Mouse (Mus musculus) kidney, embryonic 16.5 days (tissue): ENCODE results near the gene Sox15. TPM values are rescaled to one million over a fixed set of nuclear protein-coding genes. Genes with fewer than 3 reads are reported as not detected.

Source experiments
- ATAC-seq: fragments of 200-750 bp; cut with Nextera tagmentation; 2 replicates; pipeline ENCODE4 v1.8.0; 2017; ENCODE audit warnings: moderate TSS enrichment; ENCODE audit not compliant: low FRiP score, low TSS enrichment
- H3K27ac ChIP-seq: fragments of 300-500 bp; sonication (generic); 2 replicates; pipeline ENCODE4 v1.5.1; 2014; ENCODE audit warnings: low read length
- H3K27me3 ChIP-seq: fragments of 300-500 bp; sonication (generic); 2 replicates; pipeline ENCODE4 v1.6.1; 2014; ENCODE audit warnings: low read length, control low read depth, mixed read lengths; ENCODE audit not compliant: insufficient read depth
- H3K36me3 ChIP-seq: fragments of 300-500 bp; sonication (generic); 2 replicates; pipeline ENCODE4 v1.6.1; 2014; ENCODE audit warnings: low read length, control low read depth, mixed read lengths; ENCODE audit not compliant: insufficient read depth
- H3K4me1 ChIP-seq: fragments of 300-500 bp; sonication (generic); 2 replicates; pipeline ENCODE4 v1.6.1; 2014; ENCODE audit warnings: low read length, control low read depth, mixed read lengths; ENCODE audit not compliant: insufficient read depth
- H3K4me2 ChIP-seq: fragments of 300-500 bp; sonication (generic); replicated peaks from 2 replicates; pipeline ENCODE4 v1.6.1; 2014; ENCODE audit warnings: low read depth, low read length
- H3K4me3 ChIP-seq: fragments of 300-500 bp; sonication (generic); 2 replicates; pipeline ENCODE4 v1.5.1; 2014; ENCODE audit warnings: mild to moderate bottlenecking, low read length
- H3K9ac ChIP-seq: fragments of 300-500 bp; sonication (generic); replicated peaks from 2 replicates; pipeline ENCODE4 v1.6.1; 2014; ENCODE audit warnings: low read length
- H3K9me3 ChIP-seq: fragments of 300-500 bp; sonication (generic); 2 replicates; pipeline ENCODE4 v1.6.1; 2016; ENCODE audit warnings: low read length, control low read depth
- WGBS: fragments of 180-500 bp; shearing (Covaris S2); extraction: QIAGEN DNeasy Blood & Tissue Kit; methylation state at CpG from one replicate; pipeline ENCODE4 v1.1.7; 2014; 5-methylcytosine and 5-hydroxymethylcytosine counted together
- polyA plus RNA-seq: library from polyadenylated mRNA; unstranded; fragments of >200 nt; fragmentation: Nextera tagmentation; extraction: Ambion mirVana; gene quantifications from 2 replicates; pipeline ENCODE4 v1.2.1, GENCODE M21; 2015

Gene Sox15
- polyA plus RNA-seq, 1 experiment from 2014 or later, result 0.19 TPM

DNA sequence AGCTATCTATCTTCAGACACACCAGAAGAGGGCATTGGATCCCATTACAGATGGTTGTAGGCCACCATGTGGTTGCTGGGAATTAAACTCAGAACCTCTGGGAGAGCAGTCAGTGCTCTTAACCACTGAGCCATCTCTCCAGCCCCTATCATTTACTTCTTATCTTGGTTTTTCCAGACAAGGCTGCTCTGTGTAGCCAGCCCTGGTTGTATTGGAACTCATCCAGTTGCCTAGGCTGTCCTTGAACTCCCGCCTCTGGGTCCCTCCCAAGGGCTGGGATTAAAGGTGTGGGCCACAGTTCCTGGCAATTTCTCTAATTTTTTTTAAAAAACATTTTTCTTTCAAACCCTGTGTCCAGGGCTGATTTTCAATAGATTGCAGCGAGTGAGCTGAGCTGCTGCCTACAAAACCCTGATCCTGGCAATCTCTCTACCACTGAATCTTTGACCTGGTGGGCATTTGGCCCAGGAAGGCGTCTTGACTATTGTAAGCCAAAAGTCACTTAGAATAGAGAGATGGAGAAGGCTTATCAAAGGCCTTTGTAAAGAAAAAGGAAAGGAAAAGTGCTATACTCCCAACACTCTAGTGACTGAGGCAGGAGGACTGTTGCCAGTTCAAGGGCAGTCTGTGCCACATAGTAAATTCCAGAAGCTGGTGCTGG is 6.2 kb downstream of the Sox15 start:
- no peak for ATAC-seq
- Histone ChIP-seq H3K4me3 (peak overlapping the region; percentile 70), H3K27ac (peak overlapping the region; percentile 93), H3K27me3 (no peaks in the 10 kb centered on the region), H3K9me3 (no peaks in the 10 kb centered on the region), H3K36me3 (peaks cover 46% of the 10 kb centered on the region), H3K4me2 (peak overlapping the region; percentile 59), H3K4me1 (peaks cover 16% of the 10 kb centered on the region), H3K9ac (peak overlapping the region; percentile 74)
- 70% methylated on average over 3 of the region's 3 CpGs for WGBS

DNA sequence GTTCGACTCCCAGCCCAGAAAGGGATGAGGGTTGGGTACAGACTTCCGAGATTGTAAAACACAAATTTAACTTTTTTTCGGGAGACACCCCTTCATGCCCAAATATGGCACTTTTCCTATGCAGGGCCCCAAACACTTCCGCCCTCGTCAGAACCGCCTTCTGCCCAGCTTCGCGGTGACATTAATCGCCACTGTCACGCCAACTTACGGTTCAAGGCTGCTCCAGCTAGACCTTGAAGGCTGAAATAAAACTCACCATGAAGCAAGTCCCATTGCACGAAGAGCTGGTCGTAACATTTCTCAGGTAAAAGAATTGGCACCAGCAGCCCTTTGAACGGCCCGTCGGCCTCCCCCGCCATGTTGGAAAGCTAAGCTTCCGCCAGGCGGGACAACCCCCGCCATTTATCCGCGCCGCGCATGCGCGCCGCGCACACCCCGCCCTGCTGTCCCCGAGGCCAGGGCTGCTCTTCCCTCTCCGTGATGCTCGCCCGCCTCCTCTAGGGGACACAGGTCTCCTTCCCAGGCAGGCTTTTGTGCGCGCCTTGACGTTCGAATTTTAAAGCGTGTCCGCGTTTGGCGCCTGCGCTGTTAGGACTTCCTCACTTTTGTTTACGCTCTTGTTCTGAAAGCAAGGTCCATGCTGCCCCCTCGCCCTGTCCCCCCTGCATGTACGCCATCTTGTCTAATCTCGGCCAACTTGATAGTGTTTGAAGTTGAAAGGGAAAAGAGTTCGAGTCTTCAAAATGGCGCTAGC is 7.3 kb downstream of the Sox15 start, which contains the start of gene Mpdu1:
Gene Mpdu1 (minus strand): TSS at position 430 of the 754 bp plus-strand sequence.
- under 1% methylated on average over 48 of the region's 48 CpGs for WGBS

DNA sequence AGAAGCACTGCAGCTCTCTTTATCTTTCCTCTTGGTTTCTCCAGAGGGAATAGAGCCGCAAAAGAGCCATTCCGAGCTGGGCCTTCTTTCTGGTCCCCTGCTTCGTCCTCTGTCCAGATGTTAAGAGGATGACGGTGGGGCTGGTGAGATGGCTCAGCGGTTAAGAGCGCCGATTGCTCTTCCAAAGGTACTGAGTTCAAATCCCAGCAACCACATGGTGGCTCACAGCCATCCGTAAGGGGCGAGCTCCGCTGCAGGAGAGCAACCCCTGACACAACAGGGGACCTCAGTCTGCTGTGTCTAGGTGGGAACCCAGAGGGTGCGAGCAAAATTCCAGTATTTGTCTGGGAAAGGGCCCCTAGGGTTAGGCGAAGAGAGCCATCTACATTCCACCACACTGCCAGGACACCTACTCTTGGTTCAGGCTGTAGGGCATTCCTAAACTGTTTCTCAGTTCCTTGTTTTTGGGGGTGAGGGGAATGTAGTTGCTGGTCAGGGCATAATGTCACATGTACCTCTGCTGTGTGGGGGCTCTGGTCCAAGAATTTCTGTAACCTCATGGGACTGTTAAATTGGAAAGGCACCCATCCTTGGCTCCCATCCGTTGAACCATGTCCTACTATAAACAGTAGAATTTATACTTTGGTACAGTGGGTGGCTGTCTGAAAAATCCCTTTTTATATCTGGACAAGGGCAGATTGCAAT is 8.0 kb downstream of the Sox15 start:
- peak overlapping the region; percentile 74 for H3K9ac ChIP-seq
- no peaks in the 10 kb centered on the region for H3K27me3 ChIP-seq
- 0 out of 2 replicates have a peak, but pooled peaks have one; percentile 7 for ATAC-seq
- H3K4me2 ChIP-seq, result peak overlapping the region; percentile 59
- 68% methylated on average over 13 of the region's 13 CpGs for WGBS
- no peaks in the 10 kb centered on the region for H3K9me3 ChIP-seq
- peak overlapping the region; percentile 93 for H3K27ac ChIP-seq
- H3K4me1 ChIP-seq, result peaks cover 16% of the 10 kb centered on the region
- peaks cover 44% of the 10 kb centered on the region for H3K36me3 ChIP-seq
- peak overlapping the region; percentile 70 for H3K4me3 ChIP-seq

More for the DNA sequence above, 7.3 kb downstream of the Sox15 start, which contains the start of gene Mpdu1:
- Histone ChIP-seq H3K36me3 (peaks cover 44% of the 10 kb centered on the region), H3K9ac (peak within 1 kb of the TSS; percentile 74), H3K4me3 (peak within 1 kb of the TSS; percentile 70), H3K9me3 (no peaks in the 10 kb centered on the region), H3K27ac (peak within 1 kb of the TSS; percentile 93), H3K4me1 (peaks cover 16% of the 10 kb centered on the region), H3K27me3 (no peaks in the 10 kb centered on the region), H3K4me2 (peak within 1 kb of the TSS; percentile 59)
- peak; percentile 96 for ATAC-seq

DNA sequence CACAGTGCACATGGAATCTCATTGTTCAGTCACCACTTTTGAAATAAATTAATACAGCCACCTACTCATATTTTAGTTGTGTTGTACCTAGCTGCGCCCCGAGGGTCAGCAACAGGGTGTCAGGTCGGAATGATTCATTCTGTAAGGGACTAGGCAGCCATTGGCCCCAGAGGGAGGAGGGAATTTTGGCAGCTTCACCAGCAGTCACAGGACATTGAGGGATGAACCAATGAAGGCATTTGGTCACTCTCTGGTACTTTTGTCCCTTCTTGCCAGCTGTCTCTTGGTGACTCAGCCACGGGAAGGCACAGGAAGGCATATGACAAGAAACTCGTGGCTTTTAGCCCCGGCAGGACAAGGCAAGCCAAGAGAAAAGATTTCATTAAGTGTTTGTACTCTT is 8.7 kb downstream of the Sox15 start:
- ATAC-seq, result no peak
- Histone ChIP-seq H3K36me3 (peaks cover 45% of the 10 kb centered on the region), H3K9ac (no peak overlapping the region), H3K27me3 (no peaks in the 10 kb centered on the region), H3K4me1 (peaks cover 16% of the 10 kb centered on the region), H3K9me3 (no peaks in the 10 kb centered on the region), H3K27ac (peak overlapping the region; percentile 93), H3K4me3 (no peak overlapping the region), H3K4me2 (no peak overlapping the region)
- 81% methylated on average over 6 of the region's 6 CpGs for WGBS

DNA sequence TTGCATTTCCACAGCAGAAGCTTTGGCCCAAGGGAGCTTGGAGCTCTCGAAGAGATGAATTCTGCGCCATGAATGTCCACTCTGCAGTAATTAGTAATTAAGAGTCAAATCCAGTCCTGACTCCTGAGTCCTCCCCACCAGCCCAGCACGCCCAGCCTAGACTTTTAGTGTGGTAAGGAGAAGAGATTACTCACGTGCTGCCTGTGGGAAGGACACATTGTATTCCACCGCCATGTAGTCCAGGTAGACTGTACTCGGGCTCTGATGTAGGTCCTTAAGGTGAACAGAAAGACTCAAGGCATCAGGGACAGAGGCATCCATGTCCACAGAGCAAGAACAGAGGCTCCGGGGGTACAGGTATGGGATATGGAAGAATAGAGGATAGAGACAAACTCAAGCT is 9.7 kb downstream of the Sox15 start:
- H3K4me2 ChIP-seq, result no peak overlapping the region
- no peak overlapping the region for H3K27ac ChIP-seq
- no peaks in the 10 kb centered on the region for H3K9me3 ChIP-seq
- ATAC-seq, result no peak
- 91% methylated on average over 7 of the region's 7 CpGs for WGBS
- H3K36me3 ChIP-seq, result peaks cover 49% of the 10 kb centered on the region
- no peaks in the 10 kb centered on the region for H3K27me3 ChIP-seq
- no peak overlapping the region for H3K4me3 ChIP-seq
- H3K4me1 ChIP-seq, result peaks cover 25% of the 10 kb centered on the region
- H3K9ac ChIP-seq, result no peak overlapping the region

DNA sequence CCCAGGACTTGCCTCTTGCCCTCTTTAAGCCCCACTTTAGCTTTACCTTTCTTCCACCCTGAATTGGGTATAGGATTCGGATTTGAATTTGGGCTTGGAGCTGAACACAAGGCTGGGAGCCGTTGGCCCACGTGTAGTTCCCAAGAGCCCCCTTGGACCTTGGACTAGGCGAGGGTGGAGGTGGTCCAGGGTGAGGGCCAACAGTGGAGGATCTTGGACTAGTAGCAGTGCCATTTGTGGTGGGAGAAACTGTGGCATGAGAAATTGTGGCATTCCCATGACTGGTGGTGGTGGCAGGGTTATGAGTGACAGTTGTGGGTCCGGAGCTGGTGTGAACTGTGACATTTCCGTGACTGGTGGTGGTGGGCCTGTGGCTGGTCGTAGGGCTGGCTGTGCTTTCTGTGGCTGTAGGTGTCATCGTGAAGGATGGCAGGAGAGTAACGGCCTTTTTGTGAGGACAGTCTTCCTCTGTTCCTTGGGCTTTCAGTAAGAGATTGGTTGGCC is 10.4 kb downstream of the Sox15 start:
- WGBS, result 76% methylated on average over 9 of the region's 9 CpGs
- Histone ChIP-seq H3K27ac (0 out of 2 replicates have a peak overlapping the region, but pooled peaks have one; percentile 51), H3K4me3 (no peak overlapping the region), H3K36me3 (peaks cover 56% of the 10 kb centered on the region), H3K27me3 (no peaks in the 10 kb centered on the region), H3K9me3 (no peaks in the 10 kb centered on the region), H3K4me1 (peaks cover 31% of the 10 kb centered on the region), H3K9ac (no peak overlapping the region), H3K4me2 (no peak overlapping the region)
- ATAC-seq, result no peak

DNA sequence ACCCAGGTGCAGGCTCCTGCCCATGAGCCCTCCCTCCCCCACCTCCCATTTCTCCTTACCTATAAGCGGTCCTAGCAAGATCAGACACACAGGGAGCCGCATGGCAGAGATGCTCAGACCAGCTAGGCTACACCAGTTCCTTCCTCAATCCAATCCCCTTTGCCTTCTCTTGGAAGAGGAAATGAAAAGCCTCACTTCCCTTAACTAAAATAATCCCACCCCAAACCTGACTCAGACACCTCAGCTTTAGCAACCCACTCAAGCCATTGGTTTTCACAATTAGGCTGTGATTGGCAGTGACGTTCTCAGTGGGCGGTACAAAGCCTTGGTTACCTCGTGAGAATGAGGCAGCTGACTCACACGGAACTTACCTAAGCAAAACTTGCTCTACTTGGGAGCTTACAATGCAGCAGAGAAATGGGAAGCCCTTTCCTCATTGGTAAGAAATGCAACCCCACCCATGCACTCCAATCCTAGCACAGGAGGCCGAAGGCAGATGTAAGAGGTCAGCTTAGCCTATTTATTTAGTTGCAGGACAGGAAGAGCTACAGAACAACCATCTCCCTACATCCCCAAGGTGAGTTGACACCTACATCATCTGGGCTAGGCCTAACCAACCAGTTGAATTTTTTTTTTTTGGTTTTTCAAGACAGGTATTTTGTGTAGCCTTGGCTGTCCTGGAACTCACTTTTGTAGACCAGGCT is 11.0 kb downstream of the Sox15 start, which contains the start of gene Cd68:
Gene Cd68 (minus strand): TSS at position 193 of the 704 bp plus-strand sequence.
- Histone ChIP-seq H3K4me1 (peaks cover 31% of the 10 kb centered on the region), H3K27ac (0 out of 2 replicates have a peak within 1 kb of the TSS, but pooled peaks have one; percentile 51), H3K27me3 (no peaks in the 10 kb centered on the region), H3K9ac (no peak within 1 kb of the TSS), H3K4me2 (no peak within 1 kb of the TSS), H3K9me3 (no peaks in the 10 kb centered on the region), H3K4me3 (no peak within 1 kb of the TSS), H3K36me3 (peaks cover 61% of the 10 kb centered on the region)
- 28% methylated on average over 7 of the region's 7 CpGs for WGBS
- no peak for ATAC-seq

DNA sequence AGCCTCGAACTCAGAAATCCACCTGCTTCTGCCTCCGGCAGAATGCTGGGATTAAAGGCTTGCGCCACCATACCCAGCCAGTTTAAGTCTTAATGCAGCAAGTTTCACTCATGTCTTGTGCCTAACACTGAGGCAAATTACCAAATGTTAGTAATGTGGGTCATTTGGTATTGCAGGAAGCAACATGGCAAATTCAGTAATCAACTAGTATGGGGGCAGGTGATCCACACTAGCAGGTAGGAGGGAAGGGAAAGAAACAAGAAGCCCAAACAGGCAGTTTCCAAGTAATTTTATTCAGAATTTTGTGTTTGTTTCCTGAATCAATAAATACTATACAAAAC is 11.5 kb downstream of the Sox15 start:
- Histone ChIP-seq H3K4me1 (peaks cover 26% of the 10 kb centered on the region), H3K4me2 (no peak overlapping the region), H3K27me3 (no peaks in the 10 kb centered on the region), H3K4me3 (no peak overlapping the region), H3K9me3 (no peaks in the 10 kb centered on the region), H3K9ac (no peak overlapping the region), H3K36me3 (peaks cover 61% of the 10 kb centered on the region), H3K27ac (no peak overlapping the region)
- WGBS, result 87% methylated on average over 3 of the region's 3 CpGs
- ATAC-seq, result no peak
